Mouse (Mus musculus) hindbrain, embryonic 16.5 days (tissue): Measurements from ENCODE around the gene Apoa1. TPM values are rescaled to one million over a fixed set of nuclear protein-coding genes. Genes with fewer than 3 reads are reported as not detected.

Source experiments
- ATAC-seq: fragments of 200-750 bp; cut with Nextera tagmentation; 2 replicates; pipeline ENCODE4 v1.8.0; 2017; ENCODE audit warnings: moderate TSS enrichment, moderate library complexity
- H3K27ac ChIP-seq: fragments of 300-500 bp; sonication (generic); 2 replicates; pipeline ENCODE4 v1.5.1; 2014; ENCODE audit warnings: low read depth, mild to moderate bottlenecking, control low read depth, low read length, moderate library complexity
- H3K27me3 ChIP-seq: fragments of 300-500 bp; sonication (generic); replicated peaks from 2 replicates; pipeline ENCODE4 v1.6.1; 2014; ENCODE audit warnings: low read length; ENCODE audit not compliant: control insufficient read depth, insufficient read depth
- H3K36me3 ChIP-seq: fragments of 300-500 bp; sonication (generic); 2 replicates; pipeline ENCODE4 v1.6.1; 2014; ENCODE audit warnings: mild to moderate bottlenecking, low read length, moderate library complexity, mixed read lengths; ENCODE audit not compliant: control insufficient read depth, insufficient read depth
- H3K4me1 ChIP-seq: fragments of 300-500 bp; sonication (generic); 2 replicates; pipeline ENCODE4 v1.6.1; 2014; ENCODE audit warnings: low read depth, low read length; ENCODE audit not compliant: control insufficient read depth, insufficient read depth
- H3K4me2 ChIP-seq: fragments of 300-500 bp; sonication (generic); 2 replicates; pipeline ENCODE4 v1.6.1; 2014; ENCODE audit warnings: mild to moderate bottlenecking, low read length, control low read depth, moderate library complexity
- H3K4me3 ChIP-seq: fragments of 300-500 bp; sonication (generic); 2 replicates; pipeline ENCODE4 v1.5.1; 2014; ENCODE audit warnings: mild to moderate bottlenecking, low read length, control low read depth, moderate library complexity
- H3K9ac ChIP-seq: fragments of 300-500 bp; sonication (generic); 2 replicates; pipeline ENCODE4 v1.6.1; 2014; ENCODE audit warnings: low read depth, mild to moderate bottlenecking, control low read depth, low read length, moderate library complexity
- H3K9me3 ChIP-seq: fragments of 300-500 bp; sonication (generic); 2 replicates; pipeline ENCODE4 v1.6.1; 2014; ENCODE audit warnings: mild to moderate bottlenecking, low read length, moderate library complexity; ENCODE audit not compliant: control insufficient read depth
- whole genome bisulfite sequencing: fragments of 180-500 bp; shearing (Covaris S2); extraction: QIAGEN DNeasy Blood & Tissue Kit; methylation state at CpG from one replicate; pipeline ENCODE4 v1.1.7; 2014; 5-methylcytosine and 5-hydroxymethylcytosine counted together
- polyA plus RNA-seq: library from polyadenylated mRNA; unstranded; fragments of >200 nt; fragmentation: Nextera tagmentation; extraction: Ambion mirVana; gene quantifications from 2 replicates; pipeline ENCODE4 v1.2.1, GENCODE M21; 2015

Gene Apoa1
- polyA plus RNA-seq, 1 experiment from 2014 or later: 4.1 TPM

GRCm38 (mm10) chr9:46191644-46192043 is 36.7 kb upstream of the Apoa1 start:
- H3K9ac ChIP-seq: no peak overlapping the region
- H3K4me3 ChIP-seq: no peak overlapping the region
- ATAC-seq: no peak
- no peaks in the 10 kb centered on the region for H3K27me3 ChIP-seq
- no peak overlapping the region for H3K4me2 ChIP-seq
- H3K27ac ChIP-seq: no peak overlapping the region
- H3K36me3 ChIP-seq: peaks cover 6% of the 10 kb centered on the region; the same call in 1 of the 2 replicates
- H3K4me1 ChIP-seq: no peaks in the 10 kb centered on the region
- H3K9me3 ChIP-seq: no peaks in the 10 kb centered on the region
- 30% methylated on average over 1 of the region's 1 CpGs for WGBS

GRCm38 (mm10) chr9:46192642-46193041 is 35.7 kb upstream of the Apoa1 start:
- ATAC-seq: no peak
- Histone ChIP-seq H3K9ac (no peak overlapping the region), H3K4me1 (no peaks in the 10 kb centered on the region), H3K27me3 (no peaks in the 10 kb centered on the region), H3K4me3 (no peak overlapping the region), H3K36me3 (peaks cover 6% of the 10 kb centered on the region; the same call in 1 of the 2 replicates), H3K27ac (no peak overlapping the region), H3K4me2 (no peak overlapping the region), H3K9me3 (no peaks in the 10 kb centered on the region)
- 69% methylated on average over 6 of the region's 6 CpGs for WGBS

DNA sequence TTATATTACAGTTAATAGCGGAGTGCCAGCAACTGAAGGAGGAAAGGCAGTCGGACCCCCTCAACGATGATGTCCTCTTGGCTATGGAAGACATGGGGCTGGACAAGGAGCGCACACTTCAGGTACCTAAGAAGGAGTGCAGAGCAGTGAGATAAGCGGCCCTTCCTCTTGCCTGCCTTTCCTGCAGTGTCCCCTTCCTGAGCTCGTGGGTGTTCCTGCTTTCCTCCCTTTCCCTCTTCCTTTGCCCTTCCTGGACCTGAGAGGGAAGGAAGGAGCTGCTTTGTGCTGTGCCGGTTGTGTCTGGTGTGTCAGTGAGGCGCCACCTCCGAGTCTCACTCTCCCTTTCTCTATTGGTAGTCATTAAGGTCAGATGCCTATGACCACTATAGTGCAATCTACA is 33.6 kb upstream of the Apoa1 start:
- H3K9me3 ChIP-seq: no peaks in the 10 kb centered on the region
- peaks cover 8% of the 10 kb centered on the region for H3K36me3 ChIP-seq
- no peak overlapping the region for H3K9ac ChIP-seq
- no peak overlapping the region for H3K4me3 ChIP-seq
- no peak overlapping the region for H3K4me2 ChIP-seq
- H3K4me1 ChIP-seq: no peaks in the 10 kb centered on the region
- H3K27me3 ChIP-seq: no peaks in the 10 kb centered on the region
- WGBS: 89% methylated on average over 9 of the region's 9 CpGs
- no peak overlapping the region for H3K27ac ChIP-seq
- ATAC-seq: no peak

DNA sequence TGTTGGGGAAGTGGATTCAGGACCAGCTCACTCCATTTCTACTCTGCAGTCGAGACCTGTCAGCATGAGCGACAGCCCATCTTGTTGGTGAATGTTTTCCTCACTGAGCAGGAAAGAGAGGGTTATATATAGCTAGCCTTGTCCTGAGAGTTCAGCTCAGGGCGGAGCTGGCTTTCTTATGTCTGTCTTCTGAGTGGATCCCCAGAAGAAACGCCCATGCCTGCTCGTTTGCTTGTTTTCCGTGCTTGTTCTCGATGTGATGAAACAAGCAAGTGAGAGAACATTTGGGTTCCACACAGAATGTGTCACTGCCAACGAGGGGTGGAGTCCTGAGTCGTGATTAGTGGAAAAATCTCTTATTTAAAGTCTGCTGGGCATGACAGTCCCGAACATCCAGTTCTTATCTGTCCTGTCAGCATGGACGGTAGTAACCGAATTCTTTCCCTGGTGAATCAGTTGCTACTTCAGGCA is 31.6 kb upstream of the Apoa1 start:
- peaks cover 15% of the 10 kb centered on the region for H3K36me3 ChIP-seq

DNA sequence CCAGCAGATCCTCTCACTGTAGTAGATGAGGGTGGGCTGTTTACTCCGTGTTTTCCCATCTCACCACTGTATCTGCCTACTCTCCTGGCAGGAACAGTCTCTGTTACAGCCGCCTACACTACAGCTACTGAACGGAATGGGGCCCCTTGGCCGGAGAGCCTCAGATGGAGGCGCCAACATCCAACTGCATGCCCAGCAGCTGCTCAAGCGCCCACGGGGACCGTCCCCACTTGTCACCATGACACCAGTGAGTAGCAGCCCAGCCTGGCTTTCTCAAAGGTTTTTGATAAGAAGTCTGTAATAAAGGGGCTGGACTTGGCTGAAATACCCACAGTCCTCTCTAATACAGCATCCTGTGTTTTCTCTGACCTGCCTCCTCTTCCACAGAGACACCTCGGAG is 29.9 kb upstream of the Apoa1 start:
- peaks cover 19% of the 10 kb centered on the region for H3K36me3 ChIP-seq
- no peaks in the 10 kb centered on the region for H3K4me1 ChIP-seq
- no peaks in the 10 kb centered on the region for H3K9me3 ChIP-seq
- H3K27ac ChIP-seq: no peak overlapping the region
- no peak for ATAC-seq
- H3K4me2 ChIP-seq: no peak overlapping the region
- no peaks in the 10 kb centered on the region for H3K27me3 ChIP-seq
- WGBS: 79% methylated on average over 9 of the region's 9 CpGs
- no peak overlapping the region for H3K4me3 ChIP-seq
- no peak overlapping the region for H3K9ac ChIP-seq

More for the DNA sequence above, 31.6 kb upstream of the Apoa1 start:
- no peak overlapping the region for H3K4me3 ChIP-seq
- no peaks in the 10 kb centered on the region for H3K9me3 ChIP-seq
- no peak for ATAC-seq
- H3K4me2 ChIP-seq: no peak overlapping the region
- H3K27me3 ChIP-seq: no peaks in the 10 kb centered on the region
- H3K4me1 ChIP-seq: no peaks in the 10 kb centered on the region
- WGBS: 80% methylated on average over 12 of the region's 12 CpGs
- H3K27ac ChIP-seq: no peak overlapping the region
- H3K9ac ChIP-seq: no peak overlapping the region

GRCm38 (mm10) chr9:46198936-46199335 is 29.4 kb upstream of the Apoa1 start:
- Histone ChIP-seq H3K27me3 (no peaks in the 10 kb centered on the region), H3K9me3 (no peaks in the 10 kb centered on the region), H3K4me2 (no peak overlapping the region), H3K36me3 (peaks cover 19% of the 10 kb centered on the region), H3K4me3 (no peak overlapping the region), H3K4me1 (no peaks in the 10 kb centered on the region), H3K9ac (no peak overlapping the region), H3K27ac (no peak overlapping the region)
- WGBS: 87% methylated on average over 7 of the region's 7 CpGs
- ATAC-seq: no peak

DNA sequence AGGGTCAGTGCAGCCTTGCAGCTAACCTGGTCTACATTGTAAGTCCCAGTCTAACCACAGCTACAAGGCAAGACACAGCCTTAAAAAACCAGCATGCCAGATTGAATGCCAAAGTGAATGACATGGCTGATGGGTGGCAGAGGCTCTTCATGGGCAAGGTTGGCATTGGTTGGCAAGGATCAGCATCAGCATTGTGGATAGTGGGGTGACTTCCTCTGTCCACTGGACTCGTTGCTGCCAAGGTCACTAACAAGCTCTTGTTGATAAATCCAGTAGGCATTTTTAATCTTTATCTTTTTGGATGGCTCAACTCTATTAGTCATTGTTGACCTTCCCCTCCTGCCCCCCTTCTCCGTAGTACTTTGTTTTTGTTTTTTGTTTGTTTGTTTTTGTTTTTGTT is 28.8 kb upstream of the Apoa1 start:
- no peak overlapping the region for H3K4me2 ChIP-seq
- no peaks in the 10 kb centered on the region for H3K27me3 ChIP-seq
- ATAC-seq: no peak
- no peaks in the 10 kb centered on the region for H3K4me1 ChIP-seq
- no peaks in the 10 kb centered on the region for H3K9me3 ChIP-seq
- WGBS: 88% methylated on average over 2 of the region's 2 CpGs
- peaks cover 23% of the 10 kb centered on the region for H3K36me3 ChIP-seq
- no peak overlapping the region for H3K9ac ChIP-seq
- no peak overlapping the region for H3K27ac ChIP-seq
- no peak overlapping the region for H3K4me3 ChIP-seq

DNA sequence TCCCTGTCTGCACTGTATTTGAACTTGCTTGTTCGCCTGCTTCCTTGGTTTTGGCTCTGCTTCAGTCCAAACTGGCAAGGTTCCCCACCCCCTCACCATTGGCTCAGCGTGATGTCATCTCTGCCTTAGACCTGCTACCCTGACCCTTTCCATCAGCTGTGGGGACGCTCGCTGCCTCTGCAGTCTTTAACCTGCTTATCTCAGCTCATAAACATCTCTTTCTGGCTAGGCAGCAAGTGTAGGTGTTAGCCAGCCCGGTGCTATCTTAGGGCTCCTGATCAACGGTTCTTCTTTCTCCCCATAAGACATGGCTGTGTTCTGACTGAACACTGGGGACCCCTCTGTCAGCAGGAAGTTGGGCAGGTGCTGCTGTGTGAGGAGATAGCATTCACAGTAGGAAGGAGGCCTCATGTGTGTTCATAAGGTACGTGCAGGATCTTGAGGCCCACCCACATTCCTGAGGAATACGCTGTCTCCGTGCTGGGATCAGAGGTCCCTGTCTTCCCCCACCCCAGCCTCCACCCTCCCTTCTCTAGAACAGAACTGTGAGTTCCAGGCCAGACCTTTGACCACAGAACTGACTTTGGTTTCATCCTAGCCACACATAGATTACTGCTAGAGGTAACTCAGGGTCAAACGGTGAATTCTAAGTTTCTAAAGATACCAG is 21.4 kb upstream of the Apoa1 start:
- H3K27me3 ChIP-seq: no peaks in the 10 kb centered on the region
- H3K27ac ChIP-seq: no peak overlapping the region
- H3K4me1 ChIP-seq: no peaks in the 10 kb centered on the region
- no peak overlapping the region for H3K9ac ChIP-seq
- ATAC-seq: no peak
- H3K9me3 ChIP-seq: no peaks in the 10 kb centered on the region
- 89% methylated on average over 10 of the region's 10 CpGs for WGBS
- H3K4me3 ChIP-seq: no peak overlapping the region
- no peak overlapping the region for H3K4me2 ChIP-seq
- peaks cover 18% of the 10 kb centered on the region for H3K36me3 ChIP-seq

GRCm38 (mm10) chr9:46207501-46207869 is 20.9 kb upstream of the Apoa1 start:
- Histone ChIP-seq H3K4me3 (no peak overlapping the region), H3K4me1 (no peaks in the 10 kb centered on the region), H3K27ac (no peak overlapping the region), H3K9ac (no peak overlapping the region), H3K4me2 (no peak overlapping the region), H3K36me3 (peaks cover 19% of the 10 kb centered on the region), H3K9me3 (no peaks in the 10 kb centered on the region), H3K27me3 (no peaks in the 10 kb centered on the region)
- WGBS: 88% methylated on average over 6 of the region's 6 CpGs
- no peak for ATAC-seq
